Comparison of ENCODE assay signal across 14 mouse cellular contexts in genomic region chr17:28280831-28281377, GRCm38 (mm10). TPM values are rescaled to one million over a fixed set of nuclear protein-coding genes. Genes with fewer than 3 reads are reported as not detected.
DNase-seq lines count a peak whose midpoint lies in the region; ATAC-seq lines count a peak whose summit lies in the region.
"Had no signal": no experiment of that assay in that cellular context is flagged by ENCODE, and none has a peak within 500 bp of the region (broad histone marks: within the 10 kb centered on the region; RNA-seq: fewer than 3 reads in every experiment).

No protein-coding gene starts in this region.

- H3K9me3 ChIP-seq in heart, embryonic 13.5 days, result no peaks in the 10 kb centered on the region
- no peaks in the 10 kb centered on the region for H3K9me3 ChIP-seq in midbrain, embryonic 12.5 days
- no peaks in the 10 kb centered on the region for H3K9me3 ChIP-seq in midbrain, embryonic 15.5 days
- no peaks in the 10 kb centered on the region for H3K9me3 ChIP-seq in limb, embryonic 10.5 days (replicated peaks)
- H3K9me3 ChIP-seq in stomach, embryonic 16.5 days (replicated peaks; ENCODE audit: control insufficient read depth, low read length), result no peaks in the 10 kb centered on the region
- H3K9me3 ChIP-seq: embryonic facial prominence, embryonic 12.5 days had no signal

- H3K4me1 ChIP-seq in heart, embryonic 13.5 days, result peaks cover 35% of the 10 kb centered on the region
- peaks cover 23% of the 10 kb centered on the region for H3K4me1 ChIP-seq in midbrain, embryonic 12.5 days
- peaks cover 5% of the 10 kb centered on the region; the same call in 1 of the 2 replicates for H3K4me1 ChIP-seq in midbrain, embryonic 15.5 days
- peaks cover 71% of the 10 kb centered on the region for H3K4me1 ChIP-seq in limb, embryonic 10.5 days
- peaks cover 21% of the 10 kb centered on the region for H3K4me1 ChIP-seq in stomach, embryonic 16.5 days (ENCODE audit: control insufficient read depth, insufficient read depth, low read length)

- 45% methylated on average over 5 of the region's 5 CpGs for WGBS in heart, embryonic 13.5 days
- WGBS in midbrain, embryonic 12.5 days, result 45% methylated on average over 5 of the region's 5 CpGs
- 44% methylated on average over 5 of the region's 5 CpGs for WGBS in midbrain, embryonic 15.5 days
- WGBS in limb, embryonic 10.5 days, result 47% methylated on average over 5 of the region's 5 CpGs
- WGBS in stomach, embryonic 16.5 days, result 25% methylated on average over 5 of the region's 5 CpGs

- ATAC-seq in heart, embryonic 13.5 days (ENCODE audit: extremely low read depth, insufficient number of reproducible peaks, low FRiP score, low TSS enrichment), result no peak
- ATAC-seq in midbrain, embryonic 12.5 days (ENCODE audit: low FRiP score, low read depth), result no peak
- ATAC-seq in midbrain, embryonic 15.5 days (replicated peaks), result no peak
- ATAC-seq in stomach, embryonic 16.5 days (ENCODE audit: insufficient read depth, low FRiP score), result no peak

- peak overlapping the region; percentile 1; the same call in 1 of the 2 replicates for H3K9ac ChIP-seq in heart, embryonic 13.5 days
- no peak overlapping the region for H3K9ac ChIP-seq in midbrain, embryonic 12.5 days (replicated peaks)
- H3K9ac ChIP-seq in midbrain, embryonic 15.5 days, result no peak overlapping the region
- 0 out of 2 replicates have a peak overlapping the region, but pooled peaks have one; percentile 33 for H3K9ac ChIP-seq in stomach, embryonic 16.5 days (ENCODE audit: low read length)
- H3K9ac ChIP-seq: embryonic facial prominence, embryonic 12.5 days had no signal

- intact Hi-C loops in left cerebral cortex, postnatal 25 days (cut with DNase I), result no loop called here

- no peaks in the 10 kb centered on the region for H3K36me3 ChIP-seq in heart, embryonic 13.5 days
- no peaks in the 10 kb centered on the region for H3K36me3 ChIP-seq in midbrain, embryonic 12.5 days
- no peaks in the 10 kb centered on the region for H3K36me3 ChIP-seq in midbrain, embryonic 15.5 days (replicated peaks)
- no peaks in the 10 kb centered on the region for H3K36me3 ChIP-seq in limb, embryonic 10.5 days
- H3K36me3 ChIP-seq in stomach, embryonic 16.5 days (ENCODE audit: control insufficient read depth, insufficient read depth, low read length), result no peaks in the 10 kb centered on the region
- H3K36me3 ChIP-seq: embryonic facial prominence, embryonic 12.5 days had no signal

- no peak for DNase-seq in heart, adult 9 months (ENCODE audit: low spot score in 2 of 2)
- DNase-seq in limb, embryonic 10.5 days (ENCODE audit: low spot score), result no peak
- no peak for DNase-seq in left cerebral cortex, postnatal 25 days (ENCODE audit: low spot score in 2 of 2)
- no peak for DNase-seq in ovary, postnatal 10 days (ENCODE audit: low spot score)
- DNase-seq: cerebellum, adult 8-10 months; heart, adult 11 months; thymus, postnatal 14 days had no signal

- no peak overlapping the region for H3K4me2 ChIP-seq in heart, embryonic 13.5 days
- H3K4me2 ChIP-seq in midbrain, embryonic 12.5 days (replicated peaks), result no peak overlapping the region
- no peak overlapping the region for H3K4me2 ChIP-seq in midbrain, embryonic 15.5 days
- H3K4me2 ChIP-seq in stomach, embryonic 16.5 days (ENCODE audit: low read depth, low read length), result no peak overlapping the region
- H3K4me2 ChIP-seq: embryonic facial prominence, embryonic 12.5 days had no signal

- H3K27me3 ChIP-seq in heart, embryonic 13.5 days (replicated peaks), result no peaks in the 10 kb centered on the region
- H3K27me3 ChIP-seq in midbrain, embryonic 12.5 days, result no peaks in the 10 kb centered on the region
- H3K27me3 ChIP-seq in midbrain, embryonic 15.5 days (replicated peaks), result no peaks in the 10 kb centered on the region
- H3K27me3 ChIP-seq in limb, embryonic 10.5 days (ENCODE audit: low read depth, poor library complexity, severe bottlenecking), result no peaks in the 10 kb centered on the region
- H3K27me3 ChIP-seq in stomach, embryonic 16.5 days (ENCODE audit: control insufficient read depth, insufficient read depth, low read length), result no peaks in the 10 kb centered on the region
- H3K27me3 ChIP-seq: embryonic facial prominence, embryonic 12.5 days had no signal

- H3K4me3 ChIP-seq in heart, embryonic 13.5 days, result no peak overlapping the region
- no peak overlapping the region for H3K4me3 ChIP-seq in midbrain, embryonic 12.5 days
- no peak overlapping the region for H3K4me3 ChIP-seq in midbrain, embryonic 15.5 days
- no peak overlapping the region for H3K4me3 ChIP-seq in limb, embryonic 10.5 days
- no peak overlapping the region for H3K4me3 ChIP-seq in stomach, embryonic 16.5 days (replicated peaks; ENCODE audit: low read length)
- H3K4me3 ChIP-seq: embryonic facial prominence, embryonic 12.5 days; layer of hippocampus, adult 2 months had no signal

- H3K27ac ChIP-seq in heart, embryonic 13.5 days (replicated peaks), result 0 out of 2 replicates have a peak overlapping the region, but pooled peaks have one; percentile 33
- H3K27ac ChIP-seq in midbrain, embryonic 12.5 days (replicated peaks), result 0 out of 2 replicates have a peak overlapping the region, but pooled peaks have one; percentile 2
- no peak overlapping the region for H3K27ac ChIP-seq in midbrain, embryonic 15.5 days
- peak overlapping the region; percentile 70 for H3K27ac ChIP-seq in limb, embryonic 10.5 days
- no peak overlapping the region for H3K27ac ChIP-seq in stomach, embryonic 16.5 days (ENCODE audit: low read length)
- H3K27ac ChIP-seq: embryonic facial prominence, embryonic 12.5 days; layer of hippocampus, adult 2 months; macrophage had no signal

RNA-seq across cellular contexts. Expression of gene Fance, which starts 32.4 kb away (rescaled TPM):
- 19.3 and 22.2 TPM in 2 replicates for polyA plus RNA-seq in heart, embryonic 13.5 days (2015; fragmentation: Nextera tagmentation; extraction: Ambion mirVana)
- 28.5 and 30.5 TPM in 2 replicates for polyA plus RNA-seq in midbrain, embryonic 12.5 days (2016; fragmentation: Nextera tagmentation; extraction: Ambion mirVana)
- 27.8 and 28.5 TPM in 2 replicates for polyA plus RNA-seq in midbrain, embryonic 15.5 days (2015; fragmentation: Nextera tagmentation; extraction: Ambion mirVana)
- polyA plus RNA-seq in limb, embryonic 10.5 days (2016; fragmentation: Nextera tagmentation; extraction: Ambion mirVana), result 32.9 and 35.5 TPM in 2 replicates
- polyA plus RNA-seq in stomach, embryonic 16.5 days (2015; fragmentation: Nextera tagmentation; extraction: Ambion mirVana), result 19.0 and 20.4 TPM in 2 replicates
- total RNA-seq in left cerebral cortex, postnatal 25 days (2021), result 10 to 100 TPM; 24.0 to 25.7 TPM

RNA-seq across cellular contexts. Expression of gene Rpl10a, which starts 47.4 kb away (rescaled TPM):
- 389 and 419 TPM in 2 replicates for polyA plus RNA-seq in heart, embryonic 13.5 days (2015; fragmentation: Nextera tagmentation; extraction: Ambion mirVana)
- polyA plus RNA-seq in midbrain, embryonic 12.5 days (2016; fragmentation: Nextera tagmentation; extraction: Ambion mirVana), result 329 and 373 TPM in 2 replicates
- 307 and 313 TPM in 2 replicates for polyA plus RNA-seq in midbrain, embryonic 15.5 days (2015; fragmentation: Nextera tagmentation; extraction: Ambion mirVana)
- polyA plus RNA-seq in limb, embryonic 10.5 days (2016; fragmentation: Nextera tagmentation; extraction: Ambion mirVana), result 502 and 576 TPM in 2 replicates
- 538 and 564 TPM in 2 replicates for polyA plus RNA-seq in stomach, embryonic 16.5 days (2015; fragmentation: Nextera tagmentation; extraction: Ambion mirVana)
- total RNA-seq in left cerebral cortex, postnatal 25 days (2021), result 100 to 1,000 TPM; 305 to 310 TPM

RNA-seq across cellular contexts. Expression of gene Ppard, which starts 48.4 kb away (rescaled TPM):
- 1.1 and 1.5 TPM in 2 replicates for polyA plus RNA-seq in heart, embryonic 13.5 days (2015; fragmentation: Nextera tagmentation; extraction: Ambion mirVana)
- 1.5 and 2.2 TPM in 2 replicates for polyA plus RNA-seq in midbrain, embryonic 12.5 days (2016; fragmentation: Nextera tagmentation; extraction: Ambion mirVana)
- polyA plus RNA-seq in midbrain, embryonic 15.5 days (2015; fragmentation: Nextera tagmentation; extraction: Ambion mirVana), result 1.8 TPM in 2 replicates
- 1.9 and 2.3 TPM in 2 replicates for polyA plus RNA-seq in limb, embryonic 10.5 days (2016; fragmentation: Nextera tagmentation; extraction: Ambion mirVana)
- 2.8 and 3.0 TPM in 2 replicates for polyA plus RNA-seq in stomach, embryonic 16.5 days (2015; fragmentation: Nextera tagmentation; extraction: Ambion mirVana)
- 10 to 100 TPM; 26.6 to 28.8 TPM for total RNA-seq in left cerebral cortex, postnatal 25 days (2021)

Comparison
In these comparisons a context has a peak if more than half of its experiments do, and no peak if none do; other contexts are left out.
1. H3K27ac ChIP-seq: peak in heart, embryonic 13.5 days (single experiment), midbrain, embryonic 12.5 days (single experiment) and limb, embryonic 10.5 days (single experiment); none in midbrain, embryonic 15.5 days (single experiment) and stomach, embryonic 16.5 days (single experiment).
2. H3K9ac ChIP-seq: peak in heart, embryonic 13.5 days (single experiment) and stomach, embryonic 16.5 days (single experiment); none in midbrain, embryonic 12.5 days (single experiment) and midbrain, embryonic 15.5 days (single experiment).